Mouse (Mus musculus) myocyte (in vitro differentiated cells): ENCODE results near the gene Ceacam15. TPM values are rescaled to one million over a fixed set of nuclear protein-coding genes. Genes with fewer than 3 reads are reported as not detected.
"Not testable (repeated sequence)": the region's sequence is repeated elsewhere in the genome, so short reads cannot be mapped to it uniquely, and the experiment has no call there.

ENCODE experiments used
- H3K27me3 ChIP-seq: one replicate; pipeline ENCODE4 v1.6.1; 2011; ENCODE audit not compliant: control insufficient read depth, insufficient read depth, insufficient read length
- H3K36me3 ChIP-seq: one replicate; pipeline ENCODE4 v1.6.1; 2011; ENCODE audit not compliant: control insufficient read depth, insufficient read depth
- H3K4me2 ChIP-seq: one replicate; pipeline ENCODE4 v1.6.1; 2011; ENCODE audit warnings: low read depth, control low read depth
- H3K4me3 ChIP-seq: one replicate; pipeline ENCODE4 v1.5.1; 2011; ENCODE audit warnings: mild to moderate bottlenecking, control low read depth, moderate library complexity
- H3K79me2 ChIP-seq: one replicate; pipeline ENCODE4 v1.6.1; 2011; ENCODE audit not compliant: control insufficient read depth, insufficient read depth
- H3ac ChIP-seq: one replicate; pipeline ENCODE4 v1.6.1; 2011; ENCODE audit not compliant: control insufficient read depth, insufficient read length
- CEBPB ChIP-seq: IDR thresholded peaks from 2 replicates; pipeline ENCODE4 v1.6.1; 2011; ENCODE audit warnings: mild to moderate bottlenecking, moderate library complexity; ENCODE audit not compliant: poor library complexity, insufficient read depth, severe bottlenecking
- E2F4 ChIP-seq: IDR thresholded peaks from one replicate; pipeline ENCODE4 v1.6.1; 2011; ENCODE audit warnings: mild to moderate bottlenecking, control low read depth, moderate library complexity; ENCODE audit not compliant: insufficient read depth
- MAX ChIP-seq: IDR thresholded peaks from one replicate; pipeline ENCODE4 v1.6.1; 2011; ENCODE audit warnings: low read depth, mild to moderate bottlenecking, control low read depth
- MYOD1 ChIP-seq, 3 experiments: IDR thresholded peaks; one replicate each; pipeline ENCODE4 v1.6.1; 2011; ENCODE audit warnings: control low read depth in 2 of 3, low read depth in 2 of 3, mild to moderate bottlenecking in 2 of 3, moderate library complexity in 1 of 3; ENCODE audit not compliant: insufficient read length in 2 of 3, control insufficient read depth in 1 of 3
- MYOG ChIP-seq, 3 experiments: IDR thresholded peaks; one replicate each; pipeline ENCODE4 v1.6.1; 2011; ENCODE audit warnings: control low read depth in 2 of 3, low read depth in 2 of 3, mild to moderate bottlenecking in 2 of 3; ENCODE audit not compliant: insufficient read length in 2 of 3, control insufficient read depth in 1 of 3, insufficient read depth in 1 of 3
- POLR2A ChIP-seq: IDR thresholded peaks from one replicate; pipeline ENCODE4 v1.6.1; 2011; ENCODE audit warnings: low read depth, mild to moderate bottlenecking, control low read depth, moderate library complexity; ENCODE audit not compliant: insufficient read length
- POLR2AphosphoS2 ChIP-seq: IDR thresholded peaks from one replicate; pipeline ENCODE4 v1.6.1; 2011; ENCODE audit warnings: low read depth, control low read depth; ENCODE audit not compliant: insufficient read length
- REST ChIP-seq: IDR thresholded peaks from one replicate; pipeline ENCODE4 v1.6.1; 2011; ENCODE audit warnings: mild to moderate bottlenecking, control low read depth, moderate library complexity; ENCODE audit not compliant: insufficient read depth, insufficient read length
- SRF ChIP-seq: IDR thresholded peaks from one replicate; pipeline ENCODE4 v1.6.1; 2011; ENCODE audit warnings: low read depth; ENCODE audit not compliant: control insufficient read depth, insufficient read length
- TCF12 ChIP-seq: IDR thresholded peaks from one replicate; pipeline ENCODE4 v1.6.1; 2011; ENCODE audit warnings: mild to moderate bottlenecking, control low read depth; ENCODE audit not compliant: poor library complexity, insufficient read depth, severe bottlenecking
- TCF3 ChIP-seq: IDR thresholded peaks from one replicate; pipeline ENCODE4 v1.6.1; 2011; ENCODE audit warnings: low read depth, control low read depth; ENCODE audit not compliant: insufficient read length
- USF1 ChIP-seq: IDR thresholded peaks from one replicate; pipeline ENCODE4 v1.6.1; 2011; ENCODE audit warnings: low read depth, mild to moderate bottlenecking, control low read depth, moderate library complexity
- polyA plus RNA-seq: library from polyadenylated mRNA; unstranded; fragments of >200 nt; fragmentation: generic; extraction: Trizol; gene quantifications from one replicate; pipeline ENCODE4 v1.2.1, GENCODE M21; 2012; ENCODE audit warnings: missing spikeins

Gene Ceacam15
- polyA plus RNA-seq, 1 experiment = not detected

DNA sequence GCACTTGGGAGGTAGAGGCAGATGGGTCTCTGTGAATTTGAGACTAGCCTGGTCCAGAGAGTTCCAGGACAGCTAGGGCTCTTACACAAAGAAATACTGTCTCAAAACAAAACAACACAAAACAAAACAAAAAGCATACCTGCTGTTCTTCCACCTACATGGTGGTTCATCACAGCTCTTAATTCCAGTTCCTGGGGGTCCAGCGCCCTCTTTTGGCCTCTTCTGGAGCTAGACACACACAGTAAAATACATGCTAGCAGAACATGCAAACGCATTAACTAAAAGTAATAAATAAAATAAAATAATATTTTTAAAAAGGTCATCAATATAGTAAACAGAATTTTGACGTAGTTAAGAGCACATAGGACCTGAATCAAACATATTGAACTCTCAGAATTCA, 19.5 kb upstream of the Ceacam15 start:
- Histone ChIP-seq H3K36me3 (no peaks in the 10 kb centered on the region), H3K79me2 (no peaks in the 10 kb centered on the region), H3ac (no peak overlapping the region), H3K4me2 (no peak overlapping the region), H3K27me3 (no peaks in the 10 kb centered on the region), H3K4me3 (no peak overlapping the region)
- TF ChIP-seq REST = no peak
- no peak for TF ChIP-seq MYOG (IDR thresholded peaks at IDR 0.05; ENCODE audit: control insufficient read depth in 1 of 3, insufficient read depth in 1 of 3, insufficient read length in 2 of 3, low read depth in 2 of 3)
- TF ChIP-seq TCF12 = no peak
- TF ChIP-seq POLR2A = no peak
- TF ChIP-seq CEBPB = no peak
- no peak for TF ChIP-seq POLR2AphosphoS2
- no peak for TF ChIP-seq MAX
- TF ChIP-seq TCF3 = no peak
- no peak for TF ChIP-seq SRF
- no peak for TF ChIP-seq MYOD1 (IDR thresholded peaks at IDR 0.05; ENCODE audit: control insufficient read depth in 1 of 3, insufficient read length in 2 of 3, low read depth in 2 of 3)
- no peak for TF ChIP-seq E2F4
- no peak for TF ChIP-seq USF1

DNA sequence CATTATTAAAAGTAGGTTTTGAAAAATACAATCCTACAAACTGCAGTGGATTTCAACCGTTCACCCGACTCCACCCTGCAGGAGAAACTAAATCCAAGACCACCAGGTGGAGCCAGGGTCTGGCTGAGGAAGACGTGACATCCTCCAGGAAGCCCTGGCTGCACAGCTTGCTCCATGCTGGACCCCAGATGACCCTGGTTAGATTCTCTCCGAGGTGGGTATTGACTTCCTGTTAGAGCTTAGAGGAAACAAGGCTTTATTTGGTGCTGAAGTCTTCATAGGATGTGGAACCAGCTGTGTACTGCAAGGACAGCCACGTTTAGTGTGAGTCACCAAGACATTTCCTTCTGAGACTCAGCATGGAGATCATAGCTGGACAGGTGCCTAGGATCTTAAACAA, 13.7 kb upstream of the Ceacam15 start:
- Histone ChIP-seq H3K36me3 (no peaks in the 10 kb centered on the region), H3ac (no peak overlapping the region), H3K4me3 (no peak overlapping the region), H3K79me2 (no peaks in the 10 kb centered on the region), H3K27me3 (no peaks in the 10 kb centered on the region), H3K4me2 (no peak overlapping the region)
- TF ChIP-seq USF1 = no peak

DNA sequence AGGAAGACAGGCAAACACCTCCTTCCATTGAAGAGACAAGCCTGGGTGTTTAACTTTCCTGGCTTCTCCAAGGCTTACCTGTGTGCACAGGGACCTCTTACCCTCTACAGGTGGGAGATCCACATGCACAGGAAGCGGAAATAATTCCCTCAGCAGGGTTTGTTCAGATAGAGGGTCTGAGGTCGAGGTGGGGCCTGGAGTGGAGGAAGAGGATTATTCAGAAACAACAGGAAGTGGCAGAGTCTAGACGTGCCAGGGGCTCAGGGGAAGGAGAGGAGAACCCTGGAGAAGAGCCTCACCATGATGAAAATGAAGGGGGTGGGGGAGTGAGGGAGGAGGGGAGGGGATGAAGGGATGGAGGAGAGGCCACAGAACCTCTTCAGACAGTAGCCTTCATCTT, 4.7 kb upstream of the Ceacam15 start:
- H3K4me3 ChIP-seq, H3K27me3 ChIP-seq, H3K4me2 ChIP-seq, H3ac ChIP-seq, H3K36me3 ChIP-seq, H3K79me2 ChIP-seq: not testable (repeated sequence)

DNA sequence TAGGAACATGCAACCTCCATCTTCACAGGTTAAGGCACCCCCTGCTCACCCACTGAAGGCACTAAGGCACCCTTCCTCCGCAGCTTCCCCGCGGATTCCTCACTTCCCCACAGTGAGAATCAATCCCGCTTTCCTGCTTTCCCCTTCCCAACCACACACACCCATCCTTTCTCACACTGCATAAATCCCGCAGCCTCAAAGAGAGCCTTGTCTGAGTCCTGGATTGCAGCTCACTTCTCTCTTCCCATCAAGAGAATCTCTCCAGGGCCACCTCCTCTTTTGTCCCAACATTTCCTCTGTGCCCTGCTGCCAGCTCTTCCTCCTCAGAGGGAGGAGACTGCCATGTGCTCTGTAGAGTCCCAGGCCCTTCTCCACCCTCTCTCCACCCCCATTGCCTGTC, 806 bp downstream of the Ceacam15 start:
- not testable (repeated sequence) for H3ac ChIP-seq, H3K4me2 ChIP-seq, H3K36me3 ChIP-seq, H3K79me2 ChIP-seq, H3K4me3 ChIP-seq
- H3K27me3 ChIP-seq = peaks cover 38% of the 10 kb centered on the region

DNA sequence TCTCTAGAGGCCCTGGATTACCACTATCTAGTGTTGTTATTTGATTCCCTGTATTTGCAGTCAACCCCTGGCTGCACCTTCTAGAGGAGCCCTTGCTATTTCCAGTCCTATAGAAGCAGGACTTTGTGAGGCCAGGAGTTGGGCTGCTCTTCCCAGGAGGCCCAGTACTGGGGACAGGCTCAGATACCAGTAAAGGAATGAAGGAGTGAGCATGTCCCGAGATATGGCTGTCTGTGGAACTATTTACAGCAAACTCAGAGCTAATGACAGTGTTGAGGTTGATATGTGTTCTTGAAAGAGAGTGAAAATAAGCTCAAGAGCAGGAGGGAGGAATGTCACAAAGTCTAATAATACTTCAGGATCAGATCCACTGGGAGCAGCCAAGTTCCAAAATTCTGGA, 1.7 kb downstream of the Ceacam15 start:
- Histone ChIP-seq H3K36me3 (no peaks in the 10 kb centered on the region), H3ac (no peak overlapping the region), H3K27me3 (peaks cover 38% of the 10 kb centered on the region), H3K4me3 (no peak overlapping the region), H3K4me2 (no peak overlapping the region), H3K79me2 (no peaks in the 10 kb centered on the region)
- TF ChIP-seq E2F4 (no peak), POLR2A (no peak), CEBPB (no peak)

DNA sequence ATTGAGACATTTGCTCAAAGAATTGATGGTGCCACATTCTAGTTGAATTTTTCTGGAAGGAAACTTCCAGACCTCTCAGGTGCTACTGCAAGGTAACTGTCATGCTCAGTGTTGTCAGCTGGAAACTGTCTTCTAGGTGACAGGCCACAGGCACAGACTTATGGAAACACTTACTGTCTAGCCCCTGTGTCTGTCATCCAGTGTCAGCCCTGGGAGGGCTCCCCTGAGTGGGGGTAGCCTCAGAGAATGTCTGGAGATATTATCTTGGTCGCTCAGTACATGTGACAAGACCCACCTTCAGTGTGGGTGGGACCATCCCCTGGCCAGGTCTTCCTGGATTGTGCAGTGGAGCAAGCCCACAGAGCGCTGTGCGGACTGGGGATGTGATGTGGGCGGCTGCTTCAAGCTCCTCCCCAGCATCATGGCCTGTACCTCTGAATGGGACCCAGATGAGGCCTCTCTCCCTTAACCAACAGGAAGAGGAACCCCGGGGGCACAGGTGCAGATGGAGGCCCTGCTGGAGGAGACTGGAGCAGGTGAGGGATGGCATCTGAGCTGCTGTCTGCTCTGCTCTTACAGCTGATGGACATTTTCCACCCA, 7.1 kb downstream of the Ceacam15 start:
- H3K36me3 ChIP-seq, H3K4me2 ChIP-seq, H3K79me2 ChIP-seq, H3ac ChIP-seq, H3K4me3 ChIP-seq: not testable (repeated sequence)
- H3K27me3 ChIP-seq = peaks cover 25% of the 10 kb centered on the region

DNA sequence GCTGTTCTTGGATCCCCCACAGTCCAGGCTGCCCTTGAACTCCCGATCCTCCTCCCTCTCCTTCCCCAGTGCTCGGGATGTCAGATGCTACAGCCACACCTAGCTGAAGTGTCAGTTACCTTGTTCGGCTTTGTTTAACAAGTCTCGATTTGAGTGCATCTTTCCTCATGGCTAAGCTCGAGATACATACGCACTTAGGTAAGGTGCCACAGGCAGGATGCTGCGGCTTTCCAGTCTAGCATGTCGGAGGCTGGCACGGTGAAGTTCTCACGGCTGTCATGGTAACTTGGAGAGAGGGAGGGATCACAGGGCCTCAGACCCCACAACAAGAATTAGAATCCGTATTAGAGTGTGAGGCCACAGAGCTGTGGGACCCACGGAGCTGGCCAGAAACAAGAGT, 31.2 kb downstream of the Ceacam15 start:
- no peak overlapping the region for H3ac ChIP-seq
- H3K36me3 ChIP-seq = no peaks in the 10 kb centered on the region
- H3K79me2 ChIP-seq = no peaks in the 10 kb centered on the region
- no peak for TF ChIP-seq USF1
- no peak for TF ChIP-seq POLR2A
- no peak for TF ChIP-seq MYOG (IDR thresholded peaks at IDR 0.05; ENCODE audit: control insufficient read depth in 1 of 3, insufficient read depth in 1 of 3, insufficient read length in 2 of 3, low read depth in 2 of 3)
- no peak for TF ChIP-seq TCF3
- no peak for TF ChIP-seq CEBPB
- no peak for TF ChIP-seq MAX
- no peak for TF ChIP-seq TCF12
- no peak overlapping the region for H3K4me2 ChIP-seq
- H3K27me3 ChIP-seq = no peaks in the 10 kb centered on the region
- no peak overlapping the region for H3K4me3 ChIP-seq

DNA sequence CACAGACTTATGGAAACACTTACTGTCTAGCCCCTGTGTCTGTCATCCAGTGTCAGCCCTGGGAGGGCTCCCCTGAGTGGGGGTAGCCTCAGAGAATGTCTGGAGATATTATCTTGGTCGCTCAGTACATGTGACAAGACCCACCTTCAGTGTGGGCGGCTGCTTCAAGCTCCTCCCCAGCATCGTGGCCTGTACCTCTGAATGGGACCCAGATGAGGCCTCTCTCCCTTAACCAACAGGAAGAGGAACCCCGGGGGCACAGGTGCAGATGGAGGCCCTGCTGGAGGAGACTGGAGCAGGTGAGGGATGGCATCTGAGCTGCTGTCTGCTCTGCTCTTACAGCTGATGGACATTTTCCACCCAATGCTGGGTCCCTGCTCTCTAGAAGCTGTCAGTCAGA, 32.4 kb downstream of the Ceacam15 start:
- not testable (repeated sequence) for H3K4me2 ChIP-seq, H3K27me3 ChIP-seq, H3K36me3 ChIP-seq, H3K79me2 ChIP-seq, H3K4me3 ChIP-seq, H3ac ChIP-seq
